Mouse (Mus musculus) liver, embryonic 14.5 days (tissue): Measurements from ENCODE around the gene Hes3. TPM values are rescaled to one million over a fixed set of nuclear protein-coding genes. Genes with fewer than 3 reads are reported as not detected.
A peak's percentile ranks its signal among the peaks of the same experiment; 100 is the strongest.

Source experiments
- ATAC-seq: fragments of 200-750 bp; cut with Nextera tagmentation; 2 replicates; pipeline ENCODE4 v1.8.0; 2017; ENCODE audit warnings: moderate number of reproducible peaks, mild to moderate bottlenecking, moderate library complexity; ENCODE audit not compliant: insufficient read depth
- DNase-seq, 3 experiments: peaks; one replicate each; pipeline ENCODE4 v3.0.0-alpha.2; 2012 to 2013; ENCODE audit warnings: low read depth in 3 of 3, low spot score in 3 of 3
- H3K27ac ChIP-seq: fragments of 300-500 bp; sonication (generic); 2 replicates; pipeline ENCODE4 v1.5.1; 2014; ENCODE audit warnings: moderate library complexity, mild to moderate bottlenecking, control low read depth, inconsistent platforms
- H3K27me3 ChIP-seq: fragments of 300-500 bp; sonication (generic); 2 replicates; pipeline ENCODE4 v1.6.1; 2014; ENCODE audit warnings: mild to moderate bottlenecking, low read length, moderate library complexity; ENCODE audit not compliant: control insufficient read depth, insufficient read depth
- H3K36me3 ChIP-seq: fragments of 300-500 bp; sonication (generic); replicated peaks from 2 replicates; pipeline ENCODE4 v1.6.1; 2014; ENCODE audit warnings: low read depth; ENCODE audit not compliant: control insufficient read depth, insufficient read depth
- H3K4me1 ChIP-seq, 2 experiments: fragments of 200-500 bp in 1 of 2; fragments of 300-500 bp in 1 of 2; sonication (generic) in 1 of 2; replicated peaks; 2 replicates each; pipeline ENCODE4 v1.6.1; 2012 to 2014; ENCODE audit warnings: antibody characterized with exemption in 1 of 2, inconsistent platforms in 1 of 2, low read length in 1 of 2; ENCODE audit not compliant: control insufficient read depth in 2 of 2, insufficient read depth in 2 of 2
- H3K4me2 ChIP-seq: fragments of 300-500 bp; sonication (generic); 2 replicates; pipeline ENCODE4 v1.6.1; 2014; ENCODE audit warnings: low read depth, mild to moderate bottlenecking, control low read depth, moderate library complexity
- H3K4me3 ChIP-seq, 2 experiments: fragments of 200-500 bp in 1 of 2; fragments of 300-500 bp in 1 of 2; sonication (generic) in 1 of 2; 2 replicates each; pipeline ENCODE4 v1.5.1; 2012 to 2014; ENCODE audit warnings: low read depth in 2 of 2, low read length in 2 of 2, mild to moderate bottlenecking in 2 of 2, control low read depth in 1 of 2, inconsistent platforms in 1 of 2, moderate library complexity in 1 of 2; ENCODE audit not compliant: insufficient read depth in 1 of 2
- H3K9ac ChIP-seq: fragments of 300-500 bp; sonication (generic); replicated peaks from 2 replicates; pipeline ENCODE4 v1.6.1; 2014; ENCODE audit warnings: mild to moderate bottlenecking, control low read depth, moderate library complexity
- H3K9me3 ChIP-seq: fragments of 300-500 bp; sonication (generic); 2 replicates; pipeline ENCODE4 v1.6.1; 2016; ENCODE audit warnings: low read length, mixed read lengths; ENCODE audit not compliant: control insufficient read depth
- CTCF ChIP-seq: IDR thresholded peaks from 2 replicates; pipeline ENCODE4 v1.5.1; 2016; ENCODE audit warnings: antibody characterized with exemption, low read depth, control low read depth
- EP300 ChIP-seq: IDR thresholded peaks from 2 replicates; pipeline ENCODE4 v1.6.1; 2016; ENCODE audit warnings: antibody characterized with exemption, low read depth
- WGBS: fragments of 180-500 bp; shearing (Covaris S2); extraction: QIAGEN DNeasy Blood & Tissue Kit; methylation state at CpG from one replicate; pipeline ENCODE4 v1.1.7; 2014; ENCODE audit not compliant: insufficient replicate concordance; 5-methylcytosine and 5-hydroxymethylcytosine counted together
- polyA plus RNA-seq, 2 experiments: library from polyadenylated mRNA; depleted of rRNA in 1 of 2; stranded (reverse) in 1 of 2; unstranded in 1 of 2; fragments of >200 nt; fragmentation: Nextera tagmentation in 1 of 2; extraction: Ambion mirVana in 1 of 2; gene quantifications; 2 replicates each; pipeline versions ENCODE4 v1.2.1 to v1.2.3; 2012 to 2014

Hes3 gene
- polyA plus RNA-seq, 2 experiments, result not detected

DNA sequence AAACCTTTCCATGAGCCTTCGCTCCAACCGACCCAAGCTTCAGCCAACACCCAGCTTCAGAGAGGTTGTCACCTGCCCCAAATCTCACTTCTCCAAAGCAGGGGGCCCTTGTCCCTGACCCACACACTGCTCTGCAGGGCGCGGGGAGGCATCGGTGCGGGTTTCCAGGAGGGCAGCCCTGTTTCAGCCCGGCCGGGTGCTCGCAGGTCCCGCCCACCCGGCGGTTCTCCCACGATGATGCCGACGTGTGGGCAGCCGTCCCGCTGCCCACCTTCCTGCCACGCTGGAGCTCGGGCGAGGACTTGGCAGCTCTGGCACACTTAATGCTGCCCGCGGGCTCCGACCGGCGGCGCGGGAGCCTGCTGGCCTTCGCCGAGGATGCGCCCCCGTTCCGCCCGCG lies 8.7 kb downstream of the Hes3 start:
- H3K9me3 ChIP-seq, result no peaks in the 10 kb centered on the region
- no peak overlapping the region for H3K9ac ChIP-seq
- no peak overlapping the region for H3K27ac ChIP-seq
- WGBS, result 19% methylated on average over 34 of the region's 34 CpGs
- no peak for ATAC-seq
- DNase-seq, result no peak
- no peak for TF ChIP-seq CTCF
- no peak for TF ChIP-seq EP300
- peaks cover 64% of the 10 kb centered on the region for H3K27me3 ChIP-seq
- no peaks in the 10 kb centered on the region for H3K4me1 ChIP-seq
- peak overlapping the region in 1 of 2 experiments; percentile 6; a peak in 1 of 4 replicates for H3K4me3 ChIP-seq
- H3K4me2 ChIP-seq, result peak overlapping the region; percentile 41
- no peaks in the 10 kb centered on the region for H3K36me3 ChIP-seq

DNA sequence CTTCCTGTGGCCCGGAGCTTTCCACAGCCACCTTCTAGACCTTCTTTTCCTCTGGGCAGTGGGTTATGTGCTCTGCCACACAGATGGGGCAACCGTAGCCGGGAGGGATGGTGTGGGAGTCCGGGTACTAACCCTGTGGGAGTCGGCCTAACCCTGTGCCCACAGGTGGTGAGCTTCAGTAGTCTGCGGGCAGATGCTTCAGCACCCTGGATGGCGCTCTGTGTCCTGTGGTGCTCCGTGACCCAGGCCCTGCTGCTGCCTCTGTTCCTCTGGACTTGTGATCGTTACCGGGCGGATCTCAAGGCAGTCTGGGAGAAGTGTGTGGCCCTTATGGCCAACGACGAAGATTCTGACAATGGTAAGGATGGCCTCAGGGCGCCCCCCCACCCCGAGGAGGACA lies 9.9 kb downstream of the Hes3 start:
- H3K4me3 ChIP-seq, result no peak overlapping the region
- ATAC-seq, result no peak
- H3K27ac ChIP-seq, result no peak overlapping the region
- H3K4me2 ChIP-seq, result no peak overlapping the region
- TF ChIP-seq EP300 (no peak), CTCF (no peak)
- 40% methylated on average over 15 of the region's 15 CpGs for WGBS
- peaks cover 53% of the 10 kb centered on the region for H3K27me3 ChIP-seq
- no peak for DNase-seq
- no peaks in the 10 kb centered on the region for H3K36me3 ChIP-seq
- no peaks in the 10 kb centered on the region for H3K9me3 ChIP-seq
- no peak overlapping the region for H3K9ac ChIP-seq
- H3K4me1 ChIP-seq, result no peaks in the 10 kb centered on the region

- Histone ChIP-seq H3K9me3 (no peaks in the 10 kb centered on the region), H3K4me3 (no peak overlapping the region), H3K9ac (no peak overlapping the region), H3K4me2 (no peak overlapping the region), H3K4me1 (no peaks in the 10 kb centered on the region), H3K27ac (no peak overlapping the region), H3K27me3 (peaks cover 49% of the 10 kb centered on the region), H3K36me3 (no peaks in the 10 kb centered on the region)
- DNase-seq (no peak), ATAC-seq (no peak)
- WGBS, result 77% methylated on average over 23 of the region's 23 CpGs
- no peak for TF ChIP-seq CTCF
- no peak for TF ChIP-seq EP300
These were observed 12.5 kb downstream of the Hes3 start for GRCm38 (mm10) chr4:152278986-152279385.

DNA sequence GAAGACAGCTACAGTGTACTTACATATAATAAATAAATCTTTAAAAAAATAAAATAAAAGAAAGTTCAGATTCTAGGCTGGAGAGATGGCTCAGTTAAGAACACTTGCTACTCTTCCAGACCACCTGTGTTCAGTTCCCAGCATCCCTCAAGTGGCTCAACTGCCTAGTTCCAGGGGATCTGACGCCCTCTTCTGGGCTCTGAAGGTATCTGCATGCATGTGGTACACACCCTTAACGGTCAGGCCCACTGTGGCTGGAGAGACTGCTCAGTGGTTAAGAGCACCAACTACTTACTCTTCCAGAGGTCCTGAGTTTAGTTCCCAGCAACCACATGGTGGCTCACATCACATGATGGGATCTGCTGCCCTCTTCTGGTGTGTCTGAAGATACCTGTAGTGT lies 13.5 kb downstream of the Hes3 start:
- Histone ChIP-seq H3K36me3 (no peaks in the 10 kb centered on the region), H3K4me3 (no peak overlapping the region), H3K27ac (no peak overlapping the region), H3K4me2 (no peak overlapping the region), H3K9ac (no peak overlapping the region), H3K4me1 (no peaks in the 10 kb centered on the region), H3K9me3 (no peaks in the 10 kb centered on the region), H3K27me3 (peaks cover 49% of the 10 kb centered on the region)
- no peak for ATAC-seq
- no peak for DNase-seq
- TF ChIP-seq EP300, result no peak
- TF ChIP-seq CTCF, result peak; percentile 33; the same call in 1 of the 2 replicates
- WGBS, result 77% methylated on average over 2 of the region's 2 CpGs

DNA sequence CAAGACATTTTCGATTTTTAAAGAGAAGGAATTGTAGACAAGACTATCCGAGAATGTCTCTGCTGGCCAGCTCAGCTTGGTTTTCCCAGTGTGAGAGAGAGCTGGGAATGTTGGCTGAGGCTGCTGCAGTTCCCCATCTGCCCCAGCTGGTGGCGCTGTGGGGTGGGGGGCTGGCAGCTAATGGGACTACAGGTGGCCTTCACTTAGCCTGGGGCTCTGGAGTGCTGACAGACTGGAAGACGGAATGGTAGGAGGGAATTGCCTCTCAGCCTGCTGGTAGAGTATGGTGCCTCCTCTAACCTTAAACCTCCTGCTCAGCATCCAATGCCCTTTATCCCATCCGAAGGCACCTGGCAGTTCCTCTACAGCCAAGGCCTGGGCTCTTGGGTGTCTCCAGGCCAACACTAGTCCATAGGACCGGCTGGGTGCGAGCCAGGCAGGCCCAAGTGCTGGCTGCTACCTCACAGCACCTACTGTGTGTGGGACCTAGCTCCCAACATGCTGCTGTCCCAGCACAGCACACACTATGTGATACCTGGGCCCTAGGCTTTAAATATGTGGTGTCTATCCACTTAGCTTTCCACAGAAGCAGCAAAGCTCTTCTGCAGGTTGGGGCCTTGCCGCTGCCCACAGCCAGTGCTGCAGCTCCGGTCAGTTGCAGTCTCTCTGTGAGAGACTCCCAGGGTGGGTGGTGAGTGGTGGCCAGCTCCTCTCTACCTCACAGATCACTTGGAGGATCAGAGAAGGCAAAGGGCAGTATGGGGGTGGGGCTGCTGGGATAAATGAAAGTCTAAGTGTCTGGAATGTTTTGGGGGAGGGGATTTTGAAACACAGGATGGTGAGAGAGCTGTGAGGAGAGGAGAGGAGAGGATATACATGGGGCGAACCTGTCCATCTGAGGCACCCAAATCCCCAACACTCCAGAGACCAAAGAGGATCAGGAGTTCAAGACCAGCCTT lies 14.8 kb downstream of the Hes3 start:
- Histone ChIP-seq H3K4me3 (no peak overlapping the region), H3K4me2 (no peak overlapping the region), H3K9ac (no peak overlapping the region), H3K27me3 (peaks cover 38% of the 10 kb centered on the region), H3K4me1 (no peaks in the 10 kb centered on the region), H3K9me3 (no peaks in the 10 kb centered on the region), H3K36me3 (no peaks in the 10 kb centered on the region), H3K27ac (no peak overlapping the region)
- no peak for DNase-seq
- no peak for TF ChIP-seq EP300
- TF ChIP-seq CTCF, result peak; percentile 81
- ATAC-seq, result no peak
- WGBS, result 45% methylated on average over 10 of the region's 10 CpGs
